Mouse (Mus musculus): ENCODE measurements at regions not wholly inside any gene's neighbourhood (a gene's known extent, or its start where the extent isn't known, plus 50 kb on each side); places are given as distances from the start of the nearest gene placed in this dataset.

- Histone ChIP-seq H3K9me3 (replicated peaks) (no peaks in the 10 kb centered on the region), H3K4me3 (no peak overlapping the region), H3K27me3 (ENCODE audit: low read depth, poor library complexity, severe bottlenecking) (no peaks in the 10 kb centered on the region), H3K4me1 (peaks cover 28% of the 10 kb centered on the region), H3K27ac (no peak overlapping the region), H3K36me3 (no peaks in the 10 kb centered on the region)
- DNase-seq (ENCODE audit: low spot score), result no peak
- WGBS, result 92% methylated on average over 8 of the region's 8 CpGs
These were observed 115.1 kb downstream of the Atp6v1g3 start for GRCm38 (mm10) chr1:138388634-138389033.

DNA sequence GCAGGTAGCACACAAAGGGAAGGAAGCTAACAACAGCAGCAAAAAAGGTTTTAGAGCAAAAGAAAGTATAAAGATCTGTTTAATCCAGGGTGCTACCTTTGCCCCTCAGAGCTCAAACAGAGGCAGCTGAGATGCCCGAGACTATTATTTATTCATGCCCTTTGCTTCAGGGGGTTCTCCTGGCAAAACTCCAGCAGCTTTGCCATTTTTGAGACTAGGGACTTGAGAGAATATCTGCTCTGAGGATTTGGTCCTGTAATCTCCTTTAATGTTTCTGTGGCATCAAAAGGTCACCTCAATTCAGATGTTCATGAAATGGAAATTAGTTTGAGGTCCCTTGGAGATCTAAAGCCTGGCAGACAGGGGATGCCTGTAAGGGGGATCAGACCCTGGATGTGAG, 116.1 kb downstream of the Atp6v1g3 start:
- H3K9me3 ChIP-seq (replicated peaks), result no peaks in the 10 kb centered on the region
- H3K4me3 ChIP-seq, result no peak overlapping the region
- no peaks in the 10 kb centered on the region for H3K27me3 ChIP-seq (ENCODE audit: low read depth, poor library complexity, severe bottlenecking)
- peaks cover 20% of the 10 kb centered on the region for H3K4me1 ChIP-seq
- H3K27ac ChIP-seq, result no peak overlapping the region
- 87% methylated on average over 1 of the region's 1 CpGs for WGBS
- DNase-seq (ENCODE audit: low spot score), result no peak
- H3K36me3 ChIP-seq, result no peaks in the 10 kb centered on the region

- Histone ChIP-seq H3K4me3 (no peak overlapping the region), H3K4me1 (peaks cover 28% of the 10 kb centered on the region), H3K27ac (no peak overlapping the region), H3K27me3 (ENCODE audit: low read depth, poor library complexity, severe bottlenecking) (no peaks in the 10 kb centered on the region), H3K9me3 (replicated peaks) (no peaks in the 10 kb centered on the region), H3K36me3 (no peaks in the 10 kb centered on the region)
- DNase-seq (ENCODE audit: low spot score), result no peak
- 63% methylated on average over 3 of the region's 3 CpGs for WGBS
These were observed 145.1 kb downstream of the Atp6v1g3 start for GRCm38 (mm10) chr1:138418610-138419009.

DNA sequence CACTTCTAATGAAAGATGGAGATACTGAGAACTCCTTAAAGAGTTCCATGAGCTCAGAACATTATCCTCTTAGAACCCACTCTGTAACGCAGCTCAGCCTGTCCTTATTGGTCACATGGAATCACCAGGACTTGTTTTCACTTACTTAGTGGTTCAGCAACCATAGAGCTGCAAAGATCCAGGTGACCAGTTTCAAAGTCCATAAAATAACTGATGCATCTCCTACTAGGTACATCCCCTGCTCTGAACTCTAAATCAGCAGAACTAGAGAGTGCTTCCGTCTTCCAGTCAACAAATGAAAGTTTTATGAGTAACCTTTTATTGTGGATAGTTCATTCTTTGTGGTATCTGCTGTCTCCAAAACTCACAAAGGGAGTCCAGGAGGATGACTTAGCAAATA, 153.9 kb downstream of the Atp6v1g3 start:
- no peaks in the 10 kb centered on the region for H3K9me3 ChIP-seq (replicated peaks)
- H3K27me3 ChIP-seq (ENCODE audit: low read depth, poor library complexity, severe bottlenecking), result no peaks in the 10 kb centered on the region
- H3K4me3 ChIP-seq, result no peak overlapping the region
- DNase-seq (ENCODE audit: low spot score), result no peak
- H3K36me3 ChIP-seq, result no peaks in the 10 kb centered on the region
- 89% methylated on average over 2 of the region's 2 CpGs for WGBS
- no peak overlapping the region for H3K27ac ChIP-seq
- peaks cover 5% of the 10 kb centered on the region for H3K4me1 ChIP-seq

Measured in limb, embryonic 10.5 days (tissue).